Mouse (Mus musculus): ENCODE results near the gene Fancc.

Gene Fancc

DNA sequence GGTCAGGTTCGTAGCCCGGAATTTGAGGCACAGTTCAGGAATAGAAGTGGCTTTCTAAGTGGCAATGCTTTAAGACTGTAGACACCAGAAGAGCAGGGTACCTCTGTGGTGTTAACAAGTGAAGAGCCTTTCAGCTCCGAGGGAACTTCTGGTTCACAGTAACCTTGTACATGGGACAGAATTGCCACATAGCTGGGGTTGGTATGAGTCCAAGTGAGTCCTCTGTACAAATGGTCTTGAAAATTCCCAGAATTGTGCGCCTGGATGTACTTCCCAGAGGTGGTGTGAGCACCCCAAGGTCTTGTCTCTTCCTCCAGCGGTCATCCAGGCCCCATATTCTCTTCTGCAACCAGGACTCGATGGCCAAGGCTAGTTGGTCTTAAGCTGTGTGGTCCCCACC is 206.1 kb downstream of the Fancc start:
- no peak for DNase-seq (ENCODE audit: low spot score in 2 of 2)

- DNase-seq (ENCODE audit: low spot score in 2 of 2): no peak
These were observed 207.0 kb downstream of the Fancc start for GRCm38 (mm10) chr13:63290126-63290525.

GRCm38 (mm10) chr13:63289687-63290086 is 207.4 kb downstream of the Fancc start:
- DNase-seq (ENCODE audit: low spot score in 2 of 2): no peak

DNA sequence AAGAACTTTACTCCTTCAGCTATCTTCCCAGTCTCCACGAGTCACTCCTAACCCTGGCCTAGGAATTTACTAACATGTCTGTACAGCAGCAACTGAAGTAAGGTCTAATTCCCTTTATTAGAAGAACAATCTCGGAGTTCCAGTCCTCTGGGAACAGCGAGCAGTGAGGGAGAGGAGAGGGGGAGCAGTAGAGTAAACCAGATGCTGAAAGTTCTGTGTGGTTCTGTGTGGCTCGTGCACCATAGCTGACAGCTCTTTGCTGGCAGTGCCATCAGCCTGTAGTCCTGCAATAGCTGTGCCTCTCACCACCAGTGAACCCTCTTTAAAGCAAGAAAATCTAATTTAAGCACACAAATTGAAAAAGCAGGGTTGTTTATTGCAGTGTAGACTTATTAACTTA is 207.9 kb downstream of the Fancc start:
- no peak for DNase-seq (ENCODE audit: low spot score in 2 of 2)

DNA sequence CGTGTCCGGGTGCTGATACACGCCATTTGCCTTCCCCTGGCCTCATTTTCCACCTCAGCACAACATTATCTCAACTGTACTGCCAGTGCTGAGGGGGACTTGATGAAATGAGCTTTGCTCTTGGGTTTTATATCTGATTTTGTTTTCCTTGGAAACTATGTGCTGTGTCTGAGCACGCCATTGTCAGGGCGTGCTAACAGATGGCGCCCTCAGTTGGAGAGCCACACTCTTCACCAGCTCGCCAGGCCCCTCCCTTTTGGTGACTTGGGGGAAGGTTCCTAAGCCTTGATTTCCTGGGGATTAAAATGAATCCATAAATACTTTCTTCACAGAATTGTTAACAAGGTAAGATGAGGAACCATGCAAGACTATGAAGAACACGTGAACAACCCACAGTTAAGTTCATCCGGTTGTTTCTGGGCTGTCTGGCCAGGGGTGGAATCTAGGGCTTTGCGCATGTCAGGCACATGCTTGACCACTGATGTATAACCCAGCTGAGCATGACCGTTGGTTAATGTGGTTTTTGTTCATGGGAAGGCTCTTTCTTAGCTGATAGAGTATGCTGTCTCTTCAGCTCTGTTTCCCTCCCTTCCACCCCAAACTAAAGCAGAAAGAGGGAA is 210.5 kb downstream of the Fancc start:
- DNase-seq (ENCODE audit: low spot score in 2 of 2): no peak

- no peak for DNase-seq (ENCODE audit: low spot score in 2 of 2)
These were observed 212.3 kb downstream of the Fancc start for GRCm38 (mm10) chr13:63284748-63285147.

GRCm38 (mm10) chr13:63283236-63283635 is 213.8 kb downstream of the Fancc start:
- DNase-seq (ENCODE audit: low spot score in 2 of 2): no peak

GRCm38 (mm10) chr13:63281206-63281605 is 215.9 kb downstream of the Fancc start:
- DNase-seq (ENCODE audit: low spot score in 2 of 2): no peak

GRCm38 (mm10) chr13:63280344-63280743 is 216.7 kb downstream of the Fancc start:
- DNase-seq (ENCODE audit: low spot score in 2 of 2): no peak

- no peak for DNase-seq (ENCODE audit: low spot score in 2 of 2)
These were observed 217.3 kb downstream of the Fancc start for GRCm38 (mm10) chr13:63279807-63280206.

GRCm38 (mm10) chr13:63278796-63279475 is 218.1 kb downstream of the Fancc start:
- no peak for DNase-seq (ENCODE audit: low spot score in 2 of 2)

DNA sequence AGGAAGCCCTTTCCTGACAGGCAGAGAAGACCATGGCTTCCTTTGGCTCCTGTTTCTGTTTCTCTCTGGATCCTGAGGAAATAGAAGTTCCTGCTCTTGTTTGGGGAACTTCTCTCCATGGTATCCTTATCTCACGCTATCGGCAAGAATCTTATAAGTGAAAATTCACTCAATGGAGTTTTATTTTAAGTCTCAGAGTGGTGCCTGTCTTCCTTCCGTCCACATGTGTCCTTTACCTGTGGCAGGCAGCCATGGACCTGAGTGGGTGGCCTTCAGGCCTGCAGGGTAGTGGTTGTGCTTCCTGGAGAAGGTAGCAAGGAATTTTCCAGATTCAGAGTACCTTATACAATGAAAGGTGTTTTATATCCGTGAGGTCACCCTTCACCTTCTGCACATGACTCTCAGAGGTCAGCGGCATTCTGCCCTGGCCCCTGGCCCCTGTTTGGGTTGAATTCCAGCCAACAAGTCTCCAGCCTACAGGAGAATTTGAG is 218.9 kb downstream of the Fancc start:
- DNase-seq (ENCODE audit: low spot score in 2 of 2): no peak

GRCm38 (mm10) chr13:63277316-63277715 is 219.8 kb downstream of the Fancc start:
- DNase-seq (ENCODE audit: low spot score in 2 of 2): no peak

- no peak for DNase-seq (ENCODE audit: low spot score in 2 of 2)
These were observed 220.7 kb downstream of the Fancc start for GRCm38 (mm10) chr13:63276389-63276788.

DNA sequence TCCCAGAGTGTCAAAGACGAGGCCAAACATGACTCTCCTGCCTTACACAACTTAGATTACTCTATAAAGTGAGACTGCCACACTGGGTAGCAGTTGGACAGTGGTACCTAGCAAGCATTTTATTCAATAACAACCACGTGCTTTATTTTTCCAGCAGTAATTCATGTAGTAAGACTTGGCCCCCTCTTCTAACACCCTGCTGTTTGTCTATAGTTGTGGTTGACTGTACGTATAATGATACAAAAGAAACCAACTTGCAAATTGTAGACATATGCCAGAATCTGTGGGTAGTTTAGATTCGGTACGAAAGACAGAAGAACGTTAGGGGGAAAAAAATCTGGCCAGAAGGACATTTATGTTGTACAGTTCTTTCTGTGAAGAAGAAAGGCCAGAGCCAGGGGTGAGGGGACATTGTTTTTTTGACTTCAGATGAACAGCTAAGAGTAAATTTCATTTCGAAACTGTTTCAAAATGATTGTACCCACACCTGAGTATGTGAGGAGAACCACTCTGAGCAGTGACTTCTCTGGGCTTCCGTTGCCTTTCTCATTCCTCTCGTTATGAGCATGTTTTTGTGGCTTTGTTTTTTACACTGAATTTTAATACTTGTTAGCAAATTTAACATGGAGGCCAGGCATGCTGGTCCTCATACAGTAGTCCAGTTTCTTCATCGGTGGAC is 222.5 kb downstream of the Fancc start:
- no peak for DNase-seq (ENCODE audit: low spot score in 2 of 2)

DNA sequence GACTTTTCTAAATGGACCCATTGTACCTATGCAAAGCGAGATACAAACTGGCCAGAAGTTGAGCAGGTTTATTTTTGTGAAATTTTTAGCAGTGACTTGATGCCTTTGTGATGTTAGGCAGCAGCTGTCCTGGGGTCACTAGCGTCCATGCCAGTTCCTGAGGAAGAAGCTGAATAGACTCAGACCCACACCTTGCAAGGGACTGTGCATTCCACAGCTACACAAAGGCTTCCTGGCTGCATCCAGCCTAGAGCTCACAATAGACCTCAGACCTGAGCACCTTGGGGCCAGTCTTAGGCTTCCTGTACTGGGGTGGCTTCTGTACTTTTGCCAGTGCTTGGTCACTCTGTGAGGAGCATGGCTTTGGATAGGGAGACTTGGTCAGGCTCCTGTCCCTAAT is 223.2 kb downstream of the Fancc start:
- no peak for DNase-seq (ENCODE audit: low spot score in 2 of 2)

- no peak for DNase-seq (ENCODE audit: low spot score in 2 of 2)
These were observed 224.4 kb downstream of the Fancc start for GRCm38 (mm10) chr13:63272602-63273229.

DNA sequence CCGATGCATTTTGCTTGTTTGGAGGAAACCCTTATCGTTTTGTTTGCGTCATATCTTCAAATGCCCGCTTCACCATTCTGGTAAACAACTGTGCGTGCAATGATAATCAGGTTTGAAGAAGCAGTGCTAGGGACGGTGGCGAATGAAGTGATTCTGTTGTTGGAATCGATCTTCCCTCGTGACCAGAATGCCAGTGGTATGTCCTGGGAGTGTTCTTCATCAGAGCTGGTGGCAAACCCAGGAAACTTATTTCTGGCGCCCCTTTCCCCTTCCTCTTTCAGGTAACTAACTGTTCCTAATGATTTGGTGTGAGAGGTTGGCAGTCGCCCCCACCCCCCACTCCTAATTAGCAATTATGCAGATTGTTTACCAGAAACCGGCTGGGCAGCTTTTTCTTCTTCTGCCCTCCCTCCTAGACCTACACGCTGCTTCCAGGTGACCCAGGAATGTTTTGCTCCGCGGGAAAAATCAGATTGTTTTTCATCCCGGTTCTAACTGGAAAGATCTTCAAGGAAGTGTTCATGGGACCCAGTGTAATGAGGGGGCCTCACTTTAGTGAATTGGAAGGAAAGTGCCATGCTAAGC is 225.0 kb downstream of the Fancc start:
- no peak for DNase-seq (ENCODE audit: low spot score in 2 of 2)

- no peak for DNase-seq (ENCODE audit: low spot score in 2 of 2)
These were observed 226.9 kb downstream of the Fancc start for GRCm38 (mm10) chr13:63270191-63270590.

GRCm38 (mm10) chr13:63268776-63269175 is 228.3 kb downstream of the Fancc start:
- DNase-seq (ENCODE audit: low spot score in 2 of 2): no peak

GRCm38 (mm10) chr13:63268371-63268770 is 228.7 kb downstream of the Fancc start:
- no peak for DNase-seq (ENCODE audit: low spot score in 2 of 2)

Data from frontal cortex, postnatal 14 days (tissue).